Mouse (Mus musculus): Measurements from ENCODE around the gene Ankrd12.
"Not testable (repeated sequence)": the region's sequence is repeated elsewhere in the genome, so short reads cannot be mapped to it uniquely, and the experiment has no call there.

Gene Ankrd12

GRCm38 (mm10) chr17:66077437-66077850 lies 555 bp upstream of the Ankrd12 start:
- peak; percentile 54 for DNase-seq

DNA sequence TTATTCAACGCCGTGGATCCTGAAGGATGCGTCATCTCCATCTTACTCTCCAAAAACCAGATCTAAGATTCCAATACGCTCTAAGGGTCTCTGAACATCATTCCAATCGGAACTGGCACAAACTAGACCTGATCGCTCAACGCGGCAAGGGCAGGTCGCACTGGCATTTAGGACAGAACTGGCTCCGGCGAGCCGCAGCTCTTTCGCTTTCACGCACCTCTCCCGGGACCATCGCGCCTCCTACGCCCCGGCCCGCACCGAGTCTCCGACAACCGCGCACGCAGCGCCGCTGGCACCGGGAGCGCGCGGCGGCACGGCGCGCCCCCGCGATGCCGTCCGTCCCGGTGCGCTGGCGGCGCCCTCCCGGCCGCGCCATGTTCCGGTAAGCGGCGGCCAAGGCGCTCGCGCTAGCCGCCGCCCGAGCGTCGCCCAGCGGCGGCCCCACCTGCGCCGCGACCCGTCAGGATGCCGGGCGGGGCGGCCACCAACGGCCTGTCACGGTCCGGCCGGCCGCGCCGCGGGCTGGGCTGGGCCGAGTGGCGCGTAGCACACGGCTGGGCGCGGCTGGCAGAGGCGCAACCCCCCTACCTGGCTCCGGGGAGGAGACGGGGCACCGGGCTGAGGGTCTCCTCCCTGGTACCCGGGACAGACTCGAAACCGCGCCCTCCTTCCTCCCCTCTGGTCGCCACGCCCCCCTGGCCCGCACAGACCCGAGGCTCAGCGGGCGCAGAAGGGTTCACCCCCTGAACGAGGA lies 538 bp downstream of the Ankrd12 start:
- DNase-seq, result peak; percentile 54

GRCm38 (mm10) chr17:66075827-66076173 lies 1.1 kb downstream of the Ankrd12 start:
- peak; percentile 36 for DNase-seq

DNA sequence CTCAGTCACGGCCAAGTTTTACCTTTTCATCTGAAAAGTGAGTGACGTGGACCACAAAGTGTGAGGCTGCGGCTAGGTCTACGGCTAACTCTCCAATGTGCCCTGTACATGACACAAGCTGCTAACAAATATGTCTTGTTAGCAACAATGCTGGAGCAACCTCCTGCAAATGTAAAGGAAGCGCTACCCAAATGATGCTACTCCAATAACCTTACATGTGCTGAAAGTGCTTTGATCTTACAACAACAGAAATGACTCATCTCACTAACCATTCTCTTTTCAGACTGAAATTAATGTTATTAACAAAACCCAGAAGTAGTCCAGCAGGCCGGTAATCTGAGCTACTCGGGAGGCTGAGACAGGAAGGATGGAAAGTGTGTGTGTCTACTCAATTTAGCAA lies 2.9 kb downstream of the Ankrd12 start:
- no peak for DNase-seq

DNA sequence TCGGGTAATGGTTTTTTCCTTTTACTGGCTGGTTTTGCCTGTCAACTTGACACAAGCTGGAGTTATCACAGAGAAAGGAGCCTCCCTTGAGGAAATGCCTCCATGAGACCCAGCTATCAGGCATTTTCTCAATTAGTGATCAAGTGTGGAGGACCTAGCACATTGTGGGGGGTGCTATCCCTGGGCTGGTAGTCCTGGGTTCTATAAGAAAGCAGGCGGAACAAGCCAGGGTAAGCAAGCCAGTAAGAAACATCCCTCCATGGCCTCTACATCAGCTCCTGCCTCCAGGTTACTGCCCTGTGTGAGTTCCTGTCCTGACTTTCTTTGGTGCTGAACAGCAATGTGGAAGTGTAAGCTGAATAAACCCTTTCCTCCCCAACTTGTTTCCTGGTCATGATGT lies 7.9 kb downstream of the Ankrd12 start:
- DNase-seq, result not testable (repeated sequence)

DNA sequence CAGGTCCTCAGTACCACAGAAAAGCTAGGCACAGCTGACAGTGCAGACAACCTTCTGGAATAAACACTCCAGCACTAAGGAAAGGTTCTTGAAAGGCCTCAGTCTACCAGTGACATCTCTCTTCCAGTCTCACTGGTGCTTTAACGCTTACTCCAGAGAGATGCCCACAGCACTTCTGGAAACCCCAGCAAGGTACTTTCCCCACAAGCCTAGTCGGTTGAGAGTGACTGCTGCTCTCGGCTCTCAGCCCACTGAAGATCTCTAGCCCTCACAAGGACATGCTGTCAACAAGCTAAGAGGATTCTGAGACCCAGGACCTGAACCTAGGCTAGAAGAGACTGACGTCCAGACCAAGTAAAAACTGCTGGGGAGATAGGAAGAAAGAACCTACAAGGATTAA lies 11.8 kb downstream of the Ankrd12 start:
- DNase-seq, result no peak

- DNase-seq, result no peak
Observed at GRCm38 (mm10) chr17:66061241-66061938, 15.5 kb downstream of the Ankrd12 start.

DNA sequence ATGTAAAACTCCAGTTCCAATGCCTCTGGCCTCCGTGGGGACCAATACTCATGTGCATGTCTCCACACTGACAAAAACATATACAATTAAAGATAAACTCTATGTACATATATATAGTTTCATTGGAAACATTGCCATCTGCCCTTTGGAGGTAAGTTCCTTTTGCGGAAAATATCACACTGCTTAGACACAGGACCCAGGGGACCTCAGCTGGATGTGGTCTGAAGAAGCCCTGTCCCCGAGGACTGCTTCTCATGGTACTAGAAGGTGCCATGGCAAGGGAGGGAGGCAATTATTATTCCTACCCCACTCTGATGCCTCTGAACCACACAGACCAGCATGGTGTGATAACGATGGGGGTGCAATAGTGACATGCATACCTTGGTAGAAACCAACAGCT lies 18.7 kb downstream of the Ankrd12 start:
- no peak for DNase-seq

- no peak for DNase-seq
Observed at GRCm38 (mm10) chr17:66057145-66057544, 19.7 kb downstream of the Ankrd12 start.

GRCm38 (mm10) chr17:66053349-66053748 lies 23.5 kb downstream of the Ankrd12 start:
- no peak for DNase-seq

GRCm38 (mm10) chr17:66048795-66049194 lies 28.1 kb downstream of the Ankrd12 start:
- DNase-seq, result no peak

- no peak for DNase-seq
Observed at GRCm38 (mm10) chr17:66048199-66048598, 28.7 kb downstream of the Ankrd12 start.

- not testable (repeated sequence) for DNase-seq
Observed at GRCm38 (mm10) chr17:66043679-66044078, 33.2 kb downstream of the Ankrd12 start.

- DNase-seq, result no peak
Observed at GRCm38 (mm10) chr17:66041020-66041419, 35.9 kb downstream of the Ankrd12 start.

DNA sequence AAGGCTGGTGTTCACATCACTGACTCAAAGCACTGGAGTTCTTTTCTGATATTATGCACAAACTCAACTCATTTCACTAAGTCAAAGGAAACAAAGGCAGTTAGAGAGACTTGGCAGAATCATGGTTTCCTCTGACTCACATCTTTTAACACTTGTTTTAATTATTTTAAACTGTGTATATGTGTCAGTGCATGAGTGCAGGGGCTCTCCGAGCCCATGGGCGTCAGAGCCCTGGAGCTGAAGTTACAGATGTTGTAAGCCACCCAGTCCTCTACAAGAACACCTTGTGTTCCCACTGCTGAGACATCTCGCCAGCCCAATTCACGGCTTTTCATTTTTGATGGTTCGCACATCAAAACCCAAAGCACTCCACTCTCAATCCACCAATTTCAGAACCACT lies 43.6 kb downstream of the Ankrd12 start:
- no peak for DNase-seq

DNA sequence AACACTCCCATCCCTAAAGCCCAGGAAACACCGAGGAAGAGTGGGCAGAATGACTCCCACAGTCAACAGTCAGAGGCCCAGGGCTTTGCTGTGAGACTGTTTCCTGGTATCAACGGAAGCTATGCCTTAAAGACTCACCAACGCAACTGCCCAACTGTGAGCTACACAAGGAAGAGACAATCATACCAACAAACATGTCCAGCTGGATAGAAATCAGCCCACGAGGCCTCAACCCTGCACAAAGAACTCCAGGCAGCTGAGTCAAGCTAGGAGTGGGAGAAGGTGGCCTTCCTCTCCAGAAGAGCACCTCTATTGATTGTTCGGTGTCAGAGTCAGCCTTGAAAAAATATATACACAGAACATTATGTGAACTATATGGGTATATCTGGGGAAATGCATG lies 44.9 kb downstream of the Ankrd12 start:
- DNase-seq, result no peak

- no peak for DNase-seq
Observed at GRCm38 (mm10) chr17:66024211-66024610, 52.7 kb downstream of the Ankrd12 start.

DNA sequence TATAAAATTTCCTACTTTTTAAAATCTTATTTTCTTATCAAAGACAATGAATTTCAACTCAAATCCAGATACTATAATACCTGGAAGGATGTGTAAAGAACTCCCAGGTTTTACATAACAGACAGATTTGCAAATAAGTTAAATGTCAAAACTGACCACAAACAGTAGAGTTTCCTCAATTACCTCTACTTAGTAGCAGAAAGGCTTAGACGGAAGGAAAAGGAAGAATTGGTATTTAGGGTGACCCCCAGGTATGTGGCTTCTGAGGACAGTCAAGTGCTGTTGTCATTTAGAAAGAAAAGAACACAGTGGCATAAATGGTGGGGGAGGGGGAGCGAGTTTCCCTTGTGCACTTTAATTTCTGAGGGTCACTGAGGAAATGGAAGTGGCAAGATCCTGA lies 65.1 kb downstream of the Ankrd12 start:
- no peak for DNase-seq

GRCm38 (mm10) chr17:66007892-66008291 lies 69.0 kb downstream of the Ankrd12 start:
- DNase-seq, result no peak

DNA sequence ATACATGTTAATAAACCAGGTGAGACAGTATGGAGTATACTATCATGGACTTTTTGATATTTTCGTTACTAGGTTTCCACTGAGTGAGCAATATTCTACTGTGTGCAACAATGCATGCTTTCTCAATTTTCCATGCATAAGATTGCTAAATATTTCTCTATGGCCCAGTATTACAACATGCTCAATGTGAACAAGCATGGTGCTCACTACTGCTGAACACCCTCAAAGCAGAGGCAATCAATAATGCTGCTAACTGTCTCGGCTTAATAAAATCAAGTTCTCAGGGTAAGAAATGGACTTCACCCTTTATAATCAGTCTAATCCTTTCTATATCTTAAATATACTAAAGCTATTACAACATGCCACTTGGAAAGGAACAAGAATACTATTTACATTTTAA lies 69.4 kb downstream of the Ankrd12 start:
- no peak for DNase-seq

GRCm38 (mm10) chr17:65988151-65988820 lies 88.6 kb downstream of the Ankrd12 start:
- no peak for DNase-seq

- DNase-seq, result not testable (repeated sequence)
Observed at GRCm38 (mm10) chr17:65976720-65977119, 100.2 kb downstream of the Ankrd12 start.

GRCm38 (mm10) chr17:65967751-65968150 lies 109.1 kb downstream of the Ankrd12 start:
- DNase-seq, result no peak

DNA sequence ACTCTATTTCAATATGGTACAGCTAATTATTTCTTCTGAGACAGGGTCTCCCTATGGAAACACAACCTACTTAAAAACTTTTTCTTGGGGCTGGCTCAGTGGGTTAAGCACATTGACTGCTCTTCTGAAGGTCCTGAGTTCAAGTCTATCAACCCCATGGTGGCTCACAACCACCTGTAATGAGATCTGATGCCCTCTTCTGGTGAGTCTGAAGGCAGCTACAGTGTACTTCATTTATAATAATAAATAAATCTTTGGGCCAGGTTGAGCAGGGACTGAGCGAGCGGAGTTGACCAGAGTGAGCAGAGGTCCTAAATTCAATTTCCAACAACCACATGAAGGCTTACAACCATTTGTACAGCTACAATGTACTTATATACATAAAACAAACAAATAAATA lies 114.6 kb downstream of the Ankrd12 start:
- DNase-seq, result no peak
